Mouse (Mus musculus): Measurements from ENCODE around the gene Pdlim7.
A peak's percentile ranks its signal among the peaks of the same experiment; 100 is the strongest.

Pdlim7 gene

DNA sequence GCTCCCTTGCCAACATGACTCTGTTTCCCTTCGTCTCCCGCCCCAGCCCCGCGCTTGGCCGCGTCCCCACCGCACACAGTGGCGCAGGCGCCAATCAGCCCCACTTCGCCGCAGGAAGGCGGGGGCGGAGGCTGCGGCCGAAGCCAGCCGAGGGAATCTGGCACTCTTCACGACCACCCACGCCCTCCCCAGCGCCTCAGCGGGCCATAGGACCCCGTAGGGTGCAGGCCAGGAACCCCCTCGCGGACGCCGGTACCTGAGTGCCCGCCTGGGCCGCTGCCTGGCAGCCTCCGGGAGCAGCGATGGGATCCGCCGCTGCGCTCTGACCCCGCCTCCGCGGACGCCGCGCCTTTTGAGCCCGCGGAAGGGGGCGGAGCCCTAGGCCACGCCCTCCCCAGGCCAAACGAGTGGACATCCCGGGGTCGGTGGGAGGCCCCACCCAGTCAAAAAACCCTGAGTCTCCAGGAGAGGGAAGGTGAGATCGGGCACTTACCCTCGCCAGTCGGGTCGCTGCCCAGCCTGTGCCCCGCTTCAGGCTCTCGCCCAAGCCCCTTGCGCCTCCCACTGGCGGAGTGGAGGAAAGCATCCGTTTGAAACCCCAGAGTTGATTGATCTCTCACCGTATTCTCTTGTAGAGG, at the start of gene Pdlim7:
Gene Pdlim7, minus strand, starts transcription at position 566 of the 638 bp plus-strand sequence.
- DNase-seq (ENCODE audit: low spot score): peak; percentile 93

- no peak for DNase-seq (ENCODE audit: low spot score)
Measured at GRCm38 (mm10) chr13:55557499-55557898, 44.0 kb upstream of the Pdlim7 start.

GRCm38 (mm10) chr13:55555921-55556320, 42.4 kb upstream of the Pdlim7 start:
- DNase-seq (ENCODE audit: low spot score): no peak

DNA sequence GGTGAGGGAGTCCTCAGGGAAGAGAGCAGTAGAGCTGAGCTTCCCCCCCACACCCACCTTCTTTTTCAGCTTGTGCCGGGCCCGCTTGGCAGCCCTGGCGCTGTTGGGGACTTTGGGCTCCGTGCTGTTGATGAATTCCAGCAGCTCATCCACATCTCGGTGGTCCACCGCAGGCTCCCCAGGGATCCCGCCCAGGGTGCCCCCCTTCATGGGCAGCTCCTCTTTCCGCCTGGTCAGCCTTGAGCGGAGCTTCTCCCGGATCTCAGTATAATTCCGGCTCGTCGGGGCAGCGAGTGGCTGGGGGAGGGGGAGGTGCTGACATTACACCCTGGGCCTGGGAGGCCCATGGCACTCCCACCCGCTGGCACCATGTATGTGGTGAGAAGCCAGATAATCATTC, 35.6 kb upstream of the Pdlim7 start:
- no peak for DNase-seq (ENCODE audit: low spot score)

DNA sequence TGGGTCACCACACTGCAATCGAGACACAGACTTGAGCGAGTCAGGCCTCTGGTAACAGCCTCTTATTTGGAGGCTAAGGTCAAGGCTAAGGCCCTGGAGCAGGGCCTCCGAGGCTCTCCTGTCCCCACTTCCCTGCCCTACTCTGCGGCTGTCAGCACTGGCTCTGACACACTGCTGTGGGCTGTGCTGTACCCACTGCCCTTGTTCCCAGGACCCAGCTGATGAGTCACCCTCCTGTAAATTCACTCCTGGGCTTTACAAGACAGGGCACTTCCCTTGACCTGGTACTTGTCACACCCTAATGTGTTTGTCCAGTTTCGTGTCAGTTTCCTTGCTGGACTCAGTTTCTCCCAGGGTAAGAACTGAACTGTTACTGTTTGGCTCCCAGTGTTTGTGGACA, 35.0 kb upstream of the Pdlim7 start:
- DNase-seq (ENCODE audit: low spot score): no peak

DNA sequence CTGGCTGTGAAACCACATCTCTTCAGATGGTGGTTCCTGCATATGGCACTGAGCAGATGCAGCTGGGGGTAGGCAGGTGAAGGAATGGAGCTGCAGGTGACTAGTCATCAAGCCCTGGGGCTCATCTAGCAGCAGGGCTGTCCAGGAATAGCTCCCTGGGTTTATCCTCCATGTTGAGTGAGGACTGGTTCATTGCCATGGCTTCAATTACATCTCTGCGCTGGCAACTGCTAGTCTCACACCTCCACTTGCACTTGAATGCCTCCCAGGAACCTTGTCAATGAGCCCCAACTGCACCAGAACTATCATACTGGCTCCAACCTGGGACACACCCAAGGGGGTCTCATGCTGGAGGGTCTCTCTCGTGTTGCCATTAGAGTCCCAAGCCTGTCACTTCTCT, 34.4 kb upstream of the Pdlim7 start:
- DNase-seq (ENCODE audit: low spot score): no peak

DNA sequence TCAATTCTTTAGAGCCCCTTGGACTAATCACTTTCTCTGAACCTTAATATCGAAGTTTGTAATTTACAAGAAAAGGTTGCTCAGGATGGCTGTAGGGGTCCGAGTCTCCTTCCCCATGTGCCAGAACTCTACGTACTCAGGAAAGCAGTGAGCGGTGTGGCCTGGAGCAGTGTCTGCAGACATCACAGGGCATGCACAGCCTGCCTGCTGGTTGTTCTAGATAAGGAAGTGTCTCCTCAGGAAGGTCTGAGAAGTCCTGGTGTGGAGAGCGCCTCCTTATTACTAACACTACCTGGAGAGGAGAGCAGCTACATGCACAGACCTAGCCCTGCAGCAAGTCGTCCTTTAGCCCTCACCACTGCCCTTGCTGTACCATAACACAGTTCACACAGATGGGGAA, 31.3 kb upstream of the Pdlim7 start:
- DNase-seq (ENCODE audit: low spot score): no peak

DNA sequence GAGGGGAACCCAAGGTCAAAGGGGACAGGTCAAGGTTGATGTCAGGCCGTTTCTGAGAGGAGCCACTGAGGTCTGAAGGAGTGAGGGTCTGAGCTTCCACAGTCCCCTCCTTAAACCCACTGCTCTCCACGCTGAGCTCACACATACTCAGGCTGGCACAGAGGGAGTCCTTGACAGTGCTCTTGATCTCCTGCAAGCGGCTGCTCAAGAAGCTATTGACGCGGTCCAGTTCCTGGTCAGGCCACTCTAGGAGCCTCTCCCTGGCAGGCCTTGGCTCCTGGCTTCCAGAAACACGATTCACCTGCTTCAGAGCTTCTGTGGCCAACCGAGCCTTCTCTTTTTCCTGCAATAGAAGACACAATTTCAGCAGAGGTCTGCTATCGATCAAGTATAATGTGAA, 30.0 kb upstream of the Pdlim7 start:
- no peak for DNase-seq (ENCODE audit: low spot score)

DNA sequence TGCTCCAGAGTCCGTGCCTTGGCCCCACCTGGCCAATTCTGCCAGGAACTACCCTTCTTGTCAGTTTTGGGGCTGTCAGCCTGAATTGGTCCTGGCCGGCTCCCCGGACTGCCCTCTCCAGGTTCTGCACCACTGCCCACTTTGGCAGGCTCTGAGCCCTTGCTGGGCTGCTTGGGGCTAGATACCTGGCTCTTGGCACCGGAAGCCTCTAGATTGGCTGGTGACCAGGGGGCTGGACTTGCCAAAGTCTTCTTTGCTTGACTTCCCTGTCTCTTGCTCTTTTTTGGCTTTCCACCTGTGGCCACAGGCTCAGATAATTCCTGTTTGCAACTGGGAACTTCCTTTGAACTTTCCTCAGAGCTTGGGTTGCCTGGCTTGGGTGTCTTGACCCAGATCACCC, 29.4 kb upstream of the Pdlim7 start:
- DNase-seq (ENCODE audit: low spot score): peak; percentile 53

DNA sequence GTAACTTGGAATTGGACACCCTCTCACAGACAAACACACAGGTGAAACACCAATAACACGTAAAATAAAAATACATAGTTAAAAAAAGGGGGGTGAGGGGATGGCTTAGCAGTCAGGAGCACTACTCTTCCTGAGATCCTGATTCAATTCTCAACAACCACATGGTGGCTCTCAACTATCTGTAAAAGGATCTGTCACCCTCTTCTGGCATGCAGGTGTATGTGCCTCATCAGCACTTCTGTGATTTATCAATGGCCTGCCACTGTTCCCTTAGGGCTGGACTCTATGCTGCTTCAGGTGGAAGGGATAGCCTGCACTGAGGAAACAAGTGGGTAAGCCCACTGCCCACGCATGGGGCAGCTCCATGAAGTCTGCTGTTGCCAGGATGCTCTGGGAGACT, 27.5 kb upstream of the Pdlim7 start:
- DNase-seq (ENCODE audit: low spot score): no peak

DNA sequence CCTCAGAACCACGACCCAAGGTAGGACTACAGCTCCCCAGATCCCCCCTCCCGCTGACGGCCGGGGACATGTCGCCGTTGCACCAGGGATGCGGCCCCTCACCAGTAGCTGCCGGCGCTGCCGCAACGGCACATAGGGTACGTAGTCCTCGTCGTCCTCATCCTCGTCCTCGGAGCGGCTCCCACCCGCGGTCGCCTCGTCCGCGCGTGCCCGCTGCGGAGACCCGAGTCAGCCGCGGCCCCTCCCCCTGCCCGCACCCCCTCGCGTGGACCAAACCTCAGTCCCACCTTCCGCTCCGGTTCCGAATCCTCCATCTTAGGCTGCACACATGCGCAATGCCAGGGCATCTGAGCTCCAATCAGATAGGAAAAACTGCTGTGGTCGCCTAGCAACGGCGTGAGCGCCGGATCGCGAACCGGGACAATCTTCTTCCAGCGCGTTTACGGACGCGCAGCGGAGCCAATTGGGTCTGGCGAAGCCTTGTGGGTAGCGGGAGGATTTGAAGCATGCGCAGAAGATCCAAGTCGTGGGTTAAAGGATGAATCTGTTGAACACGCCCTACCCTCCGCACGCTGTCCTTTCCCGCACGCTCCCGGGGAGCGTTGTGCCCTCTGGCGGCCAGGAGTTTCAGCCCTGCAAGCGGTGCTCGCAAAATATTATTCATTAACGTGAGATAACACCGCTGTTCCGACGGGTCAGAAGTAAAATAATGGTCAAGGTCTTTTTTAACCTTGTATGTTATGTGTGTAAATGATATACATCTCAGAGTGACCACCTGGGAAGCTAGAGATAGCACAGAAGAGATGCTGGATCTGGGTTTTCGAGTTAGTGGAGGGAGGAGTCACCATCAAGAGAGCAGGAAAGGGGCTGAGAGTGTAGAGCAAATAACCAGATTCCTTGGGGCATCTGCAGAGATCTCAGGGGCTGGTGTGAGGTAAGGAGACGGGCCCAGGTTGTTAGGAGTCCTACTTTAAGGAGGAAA, 23.0 kb upstream of the Pdlim7 start, which contains the start of gene Ddx41:
Gene Ddx41, minus strand, starts transcription at position 465 of the 982 bp plus-strand sequence.
- peak; percentile 99 for DNase-seq (ENCODE audit: low spot score)

- peak; percentile 23 for DNase-seq (ENCODE audit: low spot score)
Measured at GRCm38 (mm10) chr13:55535796-55536193, 22.3 kb upstream of the Pdlim7 start.

GRCm38 (mm10) chr13:55535191-55535590, 21.7 kb upstream of the Pdlim7 start:
- no peak for DNase-seq (ENCODE audit: low spot score)

- no peak for DNase-seq (ENCODE audit: low spot score)
Measured at GRCm38 (mm10) chr13:55529198-55529915, 15.9 kb upstream of the Pdlim7 start, which contains the start of gene Dok3. Gene Dok3, minus strand, starts transcription at chr13:55529296.

GRCm38 (mm10) chr13:55527834-55528772, 14.6 kb upstream of the Pdlim7 start:
- DNase-seq (ENCODE audit: low spot score): no peak

DNA sequence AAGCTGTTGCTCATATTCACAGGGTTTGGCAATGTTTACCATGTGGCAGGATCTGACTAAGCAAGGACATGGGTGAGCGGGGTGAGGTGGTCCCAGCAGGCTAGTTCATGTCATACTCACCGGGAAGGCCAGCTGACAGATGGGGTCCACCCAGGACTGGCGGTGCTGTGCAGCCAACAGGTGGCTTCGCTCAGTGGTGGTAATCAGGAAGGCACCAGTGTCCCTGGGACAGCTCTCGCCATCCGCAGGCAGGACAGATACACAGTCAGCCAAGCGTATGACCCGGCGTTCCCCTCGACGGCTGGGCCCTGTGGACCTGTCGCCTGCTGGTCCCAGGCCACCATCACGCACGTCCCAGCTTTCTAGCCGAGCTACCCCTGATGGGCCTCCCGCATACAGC, 13.7 kb upstream of the Pdlim7 start:
- DNase-seq (ENCODE audit: low spot score): no peak

GRCm38 (mm10) chr13:55525733-55526553, 12.5 kb upstream of the Pdlim7 start:
- DNase-seq (ENCODE audit: low spot score): no peak

GRCm38 (mm10) chr13:55523951-55524600, 10.6 kb upstream of the Pdlim7 start:
- no peak for DNase-seq (ENCODE audit: low spot score)

DNA sequence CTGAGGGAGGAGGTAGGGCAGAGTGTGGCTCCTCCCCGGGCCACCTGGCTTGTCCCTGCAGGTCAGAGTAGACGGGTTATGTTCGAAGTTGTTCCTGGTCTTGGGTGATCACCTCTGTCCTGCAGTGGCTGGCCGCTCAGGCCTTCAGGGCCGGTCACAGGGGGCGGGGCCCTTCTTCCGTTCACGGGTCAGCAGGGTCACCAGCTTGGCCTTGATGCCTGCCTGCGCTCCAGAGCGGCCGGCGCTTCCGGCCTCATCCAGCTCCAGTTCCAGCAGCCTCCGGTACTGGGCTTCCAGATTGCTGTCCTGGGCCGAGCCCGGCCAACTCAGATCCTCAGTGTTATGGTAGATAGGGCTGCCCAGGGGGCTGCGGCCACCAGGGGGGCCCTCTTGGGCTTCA, 9.8 kb upstream of the Pdlim7 start:
- DNase-seq (ENCODE audit: low spot score): peak; percentile 53

DNA sequence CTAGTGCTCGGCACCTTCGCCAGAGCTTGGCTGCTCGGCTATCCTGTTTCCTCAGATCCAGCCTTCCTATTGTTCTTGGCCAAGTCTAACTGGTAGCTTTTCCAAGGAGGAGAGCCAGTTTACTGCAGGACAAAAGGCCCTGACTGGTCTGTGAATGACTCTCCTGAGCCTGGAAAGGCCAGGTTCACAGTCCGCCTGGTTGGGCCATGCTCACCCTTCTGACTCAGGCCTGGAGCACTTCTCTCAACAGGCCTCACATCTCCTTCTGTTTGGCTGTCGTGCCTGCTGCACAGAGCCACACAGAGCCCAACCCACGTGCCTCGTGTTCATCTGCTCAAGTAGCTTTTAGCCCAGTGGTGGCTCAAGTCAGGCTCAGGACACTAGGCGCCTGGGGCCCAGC, 9.3 kb upstream of the Pdlim7 start:
- no peak for DNase-seq (ENCODE audit: low spot score)

Data from ovary, postnatal 36 days (tissue).